Mouse (Mus musculus) embryonic facial prominence, embryonic 12.5 days (tissue): ENCODE measurements around the gene 1110002E22Rik. TPM values are rescaled to one million over a fixed set of nuclear protein-coding genes. Genes with fewer than 3 reads are reported as not detected.

Experiments
- ATAC-seq: fragments of 200-750 bp; cut with Nextera tagmentation; 2 replicates; pipeline ENCODE4 v1.8.0; 2017; ENCODE audit not compliant: insufficient number of reproducible peaks, insufficient read depth, low FRiP score, low TSS enrichment
- H3K27ac ChIP-seq: fragments of 300-500 bp; sonication (generic); 2 replicates; pipeline ENCODE4 v1.5.1; 2016; ENCODE audit warnings: mild to moderate bottlenecking
- H3K27me3 ChIP-seq: fragments of 300-500 bp; sonication (generic); 2 replicates; pipeline ENCODE4 v1.6.1; 2016; ENCODE audit warnings: mild to moderate bottlenecking, moderate library complexity
- H3K36me3 ChIP-seq: fragments of 300-500 bp; sonication (generic); 2 replicates; pipeline ENCODE4 v1.6.1; 2016; ENCODE audit warnings: mild to moderate bottlenecking
- H3K4me1 ChIP-seq: fragments of 300-500 bp; sonication (generic); 2 replicates; pipeline ENCODE4 v1.6.1; 2016
- H3K4me2 ChIP-seq: fragments of 300-500 bp; sonication (generic); replicated peaks from 2 replicates; pipeline ENCODE4 v1.6.1; 2016; ENCODE audit warnings: mild to moderate bottlenecking, moderate library complexity
- H3K4me3 ChIP-seq: fragments of 300-500 bp; sonication (generic); 2 replicates; pipeline ENCODE4 v1.5.1; 2016; ENCODE audit warnings: mild to moderate bottlenecking
- H3K9ac ChIP-seq: fragments of 300-500 bp; sonication (generic); 2 replicates; pipeline ENCODE4 v1.6.1; 2016; ENCODE audit warnings: mild to moderate bottlenecking, moderate library complexity
- H3K9me3 ChIP-seq: fragments of 300-500 bp; sonication (generic); 2 replicates; pipeline ENCODE4 v1.6.1; 2016; ENCODE audit warnings: mild to moderate bottlenecking, moderate library complexity
- WGBS: fragments of 180-500 bp; shearing (Covaris S2); methylation state at CpG from one replicate; pipeline ENCODE4 v1.1.7; 2016; 5-methylcytosine and 5-hydroxymethylcytosine counted together
- polyA plus RNA-seq: library from polyadenylated mRNA; unstranded; fragments of >200 nt; fragmentation: Nextera tagmentation; extraction: Ambion mirVana; gene quantifications from 2 replicates; pipeline ENCODE4 v1.2.1, GENCODE M21; 2016

The 1110002E22Rik gene
- polyA plus RNA-seq, 1 experiment from 2014 or later, result 0.47 TPM

DNA sequence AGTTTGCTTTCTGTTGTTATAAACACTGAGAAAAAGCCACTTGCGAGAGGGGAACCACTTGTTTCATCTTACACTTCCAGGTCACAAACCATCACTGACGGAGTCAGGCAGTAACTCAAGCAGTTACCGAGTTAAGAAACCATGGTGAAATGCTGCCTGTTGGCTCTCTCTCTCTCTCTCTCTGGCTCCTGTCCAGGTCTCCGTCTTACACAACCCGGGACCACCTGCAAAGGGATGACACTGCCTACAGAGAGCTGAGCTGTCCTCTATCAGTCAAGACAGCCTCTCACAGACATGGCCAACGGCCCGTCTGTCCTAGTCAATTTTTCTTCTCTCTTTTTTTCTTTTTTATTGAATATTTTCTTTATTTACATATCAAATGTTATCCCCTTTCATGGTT lies 21.5 kb upstream of the 1110002E22Rik start:
- Histone ChIP-seq H3K4me2 (no peak overlapping the region), H3K27ac (no peak overlapping the region), H3K27me3 (no peaks in the 10 kb centered on the region), H3K9me3 (no peaks in the 10 kb centered on the region), H3K36me3 (no peaks in the 10 kb centered on the region), H3K4me3 (no peak overlapping the region), H3K4me1 (0 out of 2 replicates have a peak, but pooled peaks cover 3% of the 10 kb centered on the region), H3K9ac (no peak overlapping the region)
- 79% methylated on average over 7 of the region's 7 CpGs for WGBS
- ATAC-seq, result 0 out of 2 replicates have a peak, but pooled peaks have one; percentile 60

DNA sequence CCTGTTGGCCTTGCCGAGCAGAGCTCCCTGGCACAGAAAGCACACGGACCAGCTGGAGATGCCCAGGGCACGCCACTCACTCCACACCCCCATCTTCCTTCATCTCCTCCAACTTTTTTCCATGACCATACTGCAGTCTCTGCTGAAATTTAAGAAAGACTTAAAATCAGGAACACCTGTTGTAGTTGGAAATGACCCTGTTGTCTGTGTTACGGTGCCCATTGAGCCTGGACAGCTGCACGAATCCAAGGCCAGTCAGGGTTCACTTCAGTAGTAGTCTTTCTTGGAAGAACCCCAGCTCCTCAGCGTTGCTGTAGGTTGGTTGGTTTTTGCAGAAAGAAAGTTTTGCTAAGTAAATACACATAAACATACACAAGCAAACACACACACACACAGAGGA lies 15.3 kb upstream of the 1110002E22Rik start:
- Histone ChIP-seq H3K36me3 (no peaks in the 10 kb centered on the region), H3K9me3 (no peaks in the 10 kb centered on the region), H3K9ac (no peak overlapping the region), H3K27me3 (no peaks in the 10 kb centered on the region), H3K4me1 (peaks cover 8% of the 10 kb centered on the region; the same call in 1 of the 2 replicates), H3K27ac (no peak overlapping the region), H3K4me2 (no peak overlapping the region), H3K4me3 (no peak overlapping the region)
- 70% methylated on average over 6 of the region's 6 CpGs for WGBS
- no peak for ATAC-seq

GRCm38 (mm10) chr3:138050772-138051171 lies 14.1 kb upstream of the 1110002E22Rik start:
- H3K4me1 ChIP-seq, result peaks cover 8% of the 10 kb centered on the region; the same call in 1 of the 2 replicates
- no peak for ATAC-seq
- WGBS, result 90% methylated on average over 11 of the region's 11 CpGs

GRCm38 (mm10) chr3:138051431-138051830 lies 13.4 kb upstream of the 1110002E22Rik start:
- Histone ChIP-seq H3K9me3 (no peaks in the 10 kb centered on the region), H3K27ac (no peak overlapping the region), H3K9ac (no peak overlapping the region), H3K4me1 (peaks cover 8% of the 10 kb centered on the region; the same call in 1 of the 2 replicates), H3K4me3 (no peak overlapping the region), H3K27me3 (no peaks in the 10 kb centered on the region), H3K36me3 (no peaks in the 10 kb centered on the region), H3K4me2 (no peak overlapping the region)
- WGBS, result 70% methylated on average over 3 of the region's 3 CpGs
- no peak for ATAC-seq

More at GRCm38 (mm10) chr3:138050772-138051171, 14.1 kb upstream of the 1110002E22Rik start:
- no peak overlapping the region for H3K4me3 ChIP-seq
- H3K27ac ChIP-seq, result no peak overlapping the region
- H3K36me3 ChIP-seq, result no peaks in the 10 kb centered on the region
- H3K9me3 ChIP-seq, result no peaks in the 10 kb centered on the region
- H3K4me2 ChIP-seq, result no peak overlapping the region
- H3K27me3 ChIP-seq, result no peaks in the 10 kb centered on the region
- H3K9ac ChIP-seq, result no peak overlapping the region

DNA sequence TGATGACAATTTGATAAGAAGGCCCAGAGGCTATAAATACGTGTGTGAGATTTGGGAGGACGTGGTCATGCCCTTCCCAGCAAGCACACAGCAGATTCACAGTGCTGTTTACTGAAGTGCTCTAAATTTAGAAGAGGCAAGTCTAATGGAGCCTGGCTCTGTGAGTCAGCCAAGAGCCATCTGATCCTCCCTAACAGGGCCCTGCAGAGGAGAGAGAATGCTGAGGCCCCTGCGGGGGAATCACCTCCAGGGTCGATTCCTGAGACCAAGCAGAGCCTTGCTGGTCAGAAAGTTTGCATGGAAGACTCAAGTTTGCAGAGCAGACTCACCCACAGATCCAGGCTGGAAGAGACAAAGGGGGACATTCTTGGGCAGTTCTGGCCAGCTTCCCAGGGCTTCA lies 10.9 kb upstream of the 1110002E22Rik start:
- 26% methylated on average over 4 of the region's 4 CpGs for WGBS
- no peak for ATAC-seq
- Histone ChIP-seq H3K36me3 (no peaks in the 10 kb centered on the region), H3K9me3 (no peaks in the 10 kb centered on the region), H3K9ac (no peak overlapping the region), H3K4me3 (no peak overlapping the region), H3K27ac (0 out of 2 replicates have a peak overlapping the region, but pooled peaks have one; percentile 8), H3K4me2 (no peak overlapping the region), H3K4me1 (peaks cover 8% of the 10 kb centered on the region; the same call in 1 of the 2 replicates), H3K27me3 (no peaks in the 10 kb centered on the region)

DNA sequence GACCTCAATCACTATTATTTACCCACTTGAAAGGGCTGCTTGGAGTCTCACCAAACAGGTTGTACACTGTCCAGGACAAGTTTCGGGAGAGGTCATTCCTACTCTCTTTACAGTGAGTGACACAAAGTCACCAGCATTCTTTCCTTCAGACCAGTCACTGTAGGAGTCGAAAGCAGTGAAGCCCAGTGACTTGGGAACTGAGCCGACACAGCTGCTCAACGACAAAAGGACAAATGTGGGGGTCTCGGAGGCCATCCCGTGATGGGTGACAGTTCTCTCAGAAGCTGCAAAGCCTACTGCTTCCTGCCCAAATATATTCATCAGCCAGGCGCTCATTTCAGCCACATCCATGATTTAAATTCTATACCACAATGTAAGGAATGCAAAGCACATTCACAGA lies 7.9 kb upstream of the 1110002E22Rik start:
- Histone ChIP-seq H3K36me3 (no peaks in the 10 kb centered on the region), H3K27ac (no peak overlapping the region), H3K27me3 (no peaks in the 10 kb centered on the region), H3K9ac (no peak overlapping the region), H3K4me3 (no peak overlapping the region), H3K4me2 (no peak overlapping the region), H3K4me1 (peaks cover 8% of the 10 kb centered on the region; the same call in 1 of the 2 replicates), H3K9me3 (no peaks in the 10 kb centered on the region)
- 81% methylated on average over 7 of the region's 7 CpGs for WGBS
- no peak for ATAC-seq

DNA sequence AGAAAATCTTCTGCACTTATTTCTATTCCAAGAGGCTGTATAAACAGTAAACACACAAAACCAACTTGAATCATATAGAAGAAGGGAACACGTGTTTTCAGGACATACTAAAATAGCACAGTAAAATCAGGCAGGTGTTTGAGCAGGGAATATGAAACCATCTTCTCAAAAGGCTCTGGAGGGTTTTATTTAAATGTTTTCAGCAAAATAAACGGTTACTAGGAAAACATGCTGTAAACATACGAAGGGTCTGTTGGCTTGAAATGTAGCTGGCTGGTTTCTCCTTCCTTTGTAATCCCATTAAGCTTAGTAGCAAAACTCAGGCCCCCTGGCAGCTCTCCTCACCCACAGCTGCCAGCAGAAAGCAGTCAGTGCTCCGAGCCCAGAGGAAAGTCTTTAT lies 6.6 kb upstream of the 1110002E22Rik start:
- ATAC-seq, result no peak
- Histone ChIP-seq H3K36me3 (no peaks in the 10 kb centered on the region), H3K4me2 (no peak overlapping the region), H3K27ac (no peak overlapping the region), H3K9me3 (no peaks in the 10 kb centered on the region), H3K27me3 (no peaks in the 10 kb centered on the region), H3K4me1 (peaks cover 8% of the 10 kb centered on the region; the same call in 1 of the 2 replicates), H3K4me3 (no peak overlapping the region), H3K9ac (no peak overlapping the region)
- 44% methylated on average over 4 of the region's 4 CpGs for WGBS

DNA sequence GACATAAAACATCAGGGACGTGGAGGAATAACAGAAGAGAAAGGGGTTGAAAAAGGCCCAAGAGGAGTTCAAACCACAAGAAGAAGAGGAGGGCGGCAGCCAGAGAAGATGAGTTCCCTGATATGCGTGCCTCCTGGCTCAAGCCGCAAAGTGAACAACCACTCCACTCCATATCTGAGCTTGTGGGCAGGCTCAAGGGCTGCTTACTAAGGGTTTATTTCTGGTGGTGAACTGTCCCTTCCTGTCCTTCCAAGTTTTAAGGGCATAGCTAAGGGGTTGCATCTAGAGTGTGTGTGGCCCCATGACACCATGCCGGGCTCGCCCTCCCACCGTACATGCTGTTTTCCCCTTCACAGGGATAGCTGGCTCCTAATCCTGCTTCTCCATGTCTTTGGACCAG lies 4.4 kb upstream of the 1110002E22Rik start:
- 95% methylated on average over 7 of the region's 7 CpGs for WGBS
- no peak overlapping the region for H3K9ac ChIP-seq
- no peaks in the 10 kb centered on the region for H3K27me3 ChIP-seq
- H3K9me3 ChIP-seq, result no peaks in the 10 kb centered on the region
- H3K36me3 ChIP-seq, result no peaks in the 10 kb centered on the region
- peaks cover 17% of the 10 kb centered on the region; the same call in 1 of the 2 replicates for H3K4me1 ChIP-seq
- H3K4me2 ChIP-seq, result no peak overlapping the region
- H3K4me3 ChIP-seq, result no peak overlapping the region
- ATAC-seq, result no peak
- no peak overlapping the region for H3K27ac ChIP-seq

DNA sequence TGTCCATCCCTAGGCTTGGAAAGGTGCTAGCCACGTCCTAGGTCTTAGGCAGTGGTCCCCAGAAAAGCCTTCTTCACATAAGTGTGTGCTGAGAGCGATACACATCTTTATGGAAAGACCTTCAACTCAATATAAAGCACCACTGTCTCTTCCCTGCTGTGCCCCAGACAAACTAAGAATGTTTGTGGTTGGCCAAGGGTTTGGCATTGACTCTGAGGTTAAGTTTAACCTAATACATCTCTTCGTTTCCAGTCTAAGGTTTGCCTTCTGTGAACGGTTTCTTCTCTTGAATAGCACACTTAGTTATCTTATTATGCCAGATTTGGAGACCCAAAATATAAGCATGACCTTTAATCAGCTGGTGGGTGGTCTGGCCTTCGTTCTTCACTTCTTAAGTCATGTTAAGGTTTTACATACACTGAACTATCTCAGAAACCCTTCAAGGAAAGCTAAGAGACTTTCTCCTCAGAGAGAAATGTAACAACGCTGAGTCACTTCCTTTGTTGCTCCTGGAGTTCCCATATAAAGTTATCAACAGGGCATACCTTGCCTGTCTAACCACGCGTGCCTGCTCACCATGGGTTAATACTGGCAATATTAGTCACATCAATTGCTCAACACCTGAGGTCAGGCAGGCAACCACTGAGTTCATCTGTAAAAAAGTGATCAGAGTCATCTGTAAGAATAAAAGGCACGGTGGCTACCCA lies 3.5 kb upstream of the 1110002E22Rik start:
- no peaks in the 10 kb centered on the region for H3K9me3 ChIP-seq
- H3K9ac ChIP-seq, result no peak overlapping the region
- H3K4me3 ChIP-seq, result no peak overlapping the region
- 87% methylated on average over 9 of the region's 9 CpGs for WGBS
- no peak overlapping the region for H3K4me2 ChIP-seq
- peaks cover 19% of the 10 kb centered on the region for H3K4me1 ChIP-seq
- H3K36me3 ChIP-seq, result no peaks in the 10 kb centered on the region
- ATAC-seq, result no peak
- H3K27ac ChIP-seq, result no peak overlapping the region
- H3K27me3 ChIP-seq, result no peaks in the 10 kb centered on the region

GRCm38 (mm10) chr3:138062673-138063072 lies 2.2 kb upstream of the 1110002E22Rik start:
- Histone ChIP-seq H3K9ac (no peak overlapping the region), H3K4me3 (no peak overlapping the region), H3K27ac (no peak overlapping the region), H3K4me1 (peaks cover 20% of the 10 kb centered on the region), H3K9me3 (no peaks in the 10 kb centered on the region), H3K4me2 (no peak overlapping the region), H3K27me3 (no peaks in the 10 kb centered on the region), H3K36me3 (no peaks in the 10 kb centered on the region)
- ATAC-seq, result no peak
- WGBS, result 85% methylated on average over 4 of the region's 4 CpGs

DNA sequence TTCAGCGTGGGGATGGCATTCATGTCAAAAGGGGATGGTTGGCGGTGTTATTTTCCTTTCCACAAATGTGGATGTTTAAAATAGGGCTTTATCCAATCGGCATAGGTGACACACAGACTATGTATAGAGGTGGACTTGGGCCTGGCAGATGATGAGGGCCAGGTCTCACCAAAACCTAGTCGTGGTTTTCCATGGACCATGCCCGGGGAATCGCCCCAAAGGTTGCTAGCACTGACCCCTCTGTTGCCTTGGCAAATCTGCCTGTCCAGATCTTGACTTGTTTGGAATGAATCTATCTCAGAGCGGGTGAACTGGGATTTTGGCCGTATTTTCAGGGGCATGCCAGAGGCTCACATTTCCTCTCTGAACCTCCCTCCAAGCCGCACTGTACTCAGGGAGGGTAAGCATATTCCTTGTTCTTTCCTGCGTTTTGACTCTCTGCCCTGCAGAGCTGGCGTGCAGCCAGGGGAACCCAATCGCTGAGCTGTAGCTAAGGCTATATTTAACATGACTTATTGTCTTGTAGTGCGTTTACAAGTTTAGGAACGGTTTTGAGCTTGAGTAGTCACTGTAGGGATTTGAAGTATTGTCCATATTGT lies 1.0 kb upstream of the 1110002E22Rik start:
- H3K9ac ChIP-seq, result no peak overlapping the region
- no peaks in the 10 kb centered on the region for H3K27me3 ChIP-seq
- peaks cover 20% of the 10 kb centered on the region for H3K4me1 ChIP-seq
- ATAC-seq, result peak; percentile 65
- H3K9me3 ChIP-seq, result no peaks in the 10 kb centered on the region
- 0 out of 2 replicates have a peak overlapping the region, but pooled peaks have one; percentile 13 for H3K4me2 ChIP-seq
- peak overlapping the region; percentile 70; the same call in 1 of the 2 replicates for H3K27ac ChIP-seq
- H3K4me3 ChIP-seq, result no peak overlapping the region
- H3K36me3 ChIP-seq, result no peaks in the 10 kb centered on the region
- WGBS, result 55% methylated on average over 14 of the region's 14 CpGs

DNA sequence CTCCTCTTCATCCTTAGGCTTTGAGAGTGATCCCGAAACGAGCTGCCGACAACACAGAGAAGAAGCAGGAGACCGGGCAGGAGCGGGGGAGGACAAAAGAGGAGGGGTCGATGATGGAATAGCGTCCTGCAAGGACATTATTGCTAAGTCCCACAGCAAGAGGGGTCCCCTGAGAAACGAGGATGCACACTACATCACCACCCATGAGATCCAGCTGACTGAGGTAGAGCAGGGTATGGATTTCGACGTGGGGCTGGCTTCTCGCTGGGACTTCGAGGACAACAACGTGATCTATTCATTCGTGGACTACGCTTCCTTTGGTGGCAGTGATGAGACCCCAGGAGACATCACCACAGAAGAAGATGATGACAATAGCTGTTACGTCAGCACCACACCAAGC lies 1.1 kb downstream of the 1110002E22Rik start:
- Histone ChIP-seq H3K27ac (no peak overlapping the region), H3K36me3 (no peaks in the 10 kb centered on the region), H3K9me3 (no peaks in the 10 kb centered on the region), H3K9ac (no peak overlapping the region), H3K4me2 (no peak overlapping the region), H3K4me1 (peaks cover 27% of the 10 kb centered on the region), H3K4me3 (no peak overlapping the region), H3K27me3 (no peaks in the 10 kb centered on the region)
- ATAC-seq, result no peak
- 87% methylated on average over 16 of the region's 16 CpGs for WGBS
